Mouse (Mus musculus) stomach, postnatal 0 days (tissue): Measurements from ENCODE around the gene Cacna1i.

Experiments used
- CTCF ChIP-seq: IDR thresholded peaks from 2 replicates; pipeline ENCODE4 v1.5.1; 2016; ENCODE audit warnings: antibody characterized with exemption, low read depth, mild to moderate bottlenecking, moderate library complexity
- EP300 ChIP-seq: optimal IDR thresholded peaks from 2 replicates; pipeline ENCODE3; 2016; ENCODE audit warnings: antibody characterized with exemption

DNA sequence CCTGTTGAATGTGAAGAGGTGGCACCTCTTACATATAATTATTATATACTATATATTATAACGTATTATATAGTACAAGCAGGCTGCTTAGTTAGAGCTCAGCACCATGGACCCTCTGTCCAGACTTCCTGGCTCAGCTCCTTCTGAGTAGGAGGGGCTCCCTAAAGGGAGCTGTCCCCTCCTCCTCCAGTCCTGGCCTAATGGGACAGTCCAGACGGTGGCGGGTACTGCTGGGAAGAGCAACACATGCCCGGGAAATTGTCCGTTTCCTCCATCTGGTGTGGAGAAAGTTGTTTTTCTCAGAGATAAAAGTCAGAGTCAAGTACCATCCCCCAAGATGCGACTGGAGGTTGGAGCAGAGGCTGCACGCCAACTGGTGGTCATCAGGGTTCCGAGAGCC is 19.1 kb downstream of the Cacna1i start:
- TF ChIP-seq EP300, result no peak
- no peak for TF ChIP-seq CTCF
